Mouse (Mus musculus) C2C12 (cell line): ENCODE measurements at regions not wholly inside any gene's neighbourhood (a gene's known extent, or its start where the extent isn't known, plus 50 kb on each side); places are given as distances from the start of the nearest gene placed in this dataset.
A peak's percentile ranks its signal among the peaks of the same experiment; 100 is the strongest.

Experiments
- CTCF ChIP-seq: IDR thresholded peaks from one replicate; pipeline ENCODE4 v1.5.1; 2011; ENCODE audit not compliant: control insufficient read depth, insufficient read depth, insufficient read length
- MAX ChIP-seq: IDR thresholded peaks from one replicate; pipeline ENCODE4 v1.6.1; 2011; ENCODE audit warnings: mild to moderate bottlenecking, control low read depth
- MYOG ChIP-seq: IDR thresholded peaks from one replicate; pipeline ENCODE4 v1.6.1; 2011; ENCODE audit not compliant: control insufficient read depth, insufficient read length; ENCODE audit errors: extremely low read depth

DNA sequence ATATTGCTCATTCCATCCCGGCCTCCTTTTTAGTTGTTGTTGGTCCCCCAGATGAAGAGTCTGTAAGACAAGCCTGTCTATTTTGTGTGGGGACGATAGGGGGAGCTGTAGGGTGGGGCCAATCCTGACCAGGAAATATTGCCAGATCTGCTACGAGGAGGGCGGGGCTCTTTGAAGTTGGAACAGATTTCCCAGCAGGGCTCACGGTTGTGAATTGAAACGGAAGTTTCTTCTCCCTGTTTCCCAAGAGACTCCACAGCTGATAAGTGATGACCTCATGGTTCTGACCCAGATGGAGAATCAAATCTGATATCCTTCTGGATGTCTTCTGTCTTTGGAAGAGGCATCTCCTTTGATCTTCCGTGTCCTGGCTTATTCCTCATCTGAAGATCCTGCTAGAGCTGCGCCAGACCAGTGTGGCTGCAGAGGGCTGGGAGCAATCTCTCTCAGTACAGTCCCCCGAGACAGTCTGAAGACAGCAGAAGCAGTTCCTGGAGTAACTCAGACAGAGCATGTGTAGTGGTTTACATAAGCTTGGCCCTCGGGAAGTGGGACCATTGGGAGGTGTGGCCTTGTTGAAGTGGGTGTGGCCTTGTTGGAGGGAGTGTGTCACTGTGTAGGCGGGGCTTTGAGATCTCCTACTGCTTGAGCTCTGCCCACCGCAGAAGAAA, 61.9 kb upstream of the Ctbp2 start:
- TF ChIP-seq CTCF (peak; percentile 30), MAX (no peak), MYOG (no peak)
